Mouse (Mus musculus) stomach, postnatal 0 days (tissue): ENCODE measurements around the gene Tmbim1. TPM values are rescaled to one million over a fixed set of nuclear protein-coding genes. Genes with fewer than 3 reads are reported as not detected.

ENCODE experiments used
- ATAC-seq: fragments of 200-750 bp; cut with Nextera tagmentation; 2 replicates; pipeline ENCODE4 v1.8.0; 2017; ENCODE audit not compliant: low FRiP score, low TSS enrichment
- DNase-seq: peaks from one replicate; pipeline ENCODE4 v3.0.0-alpha.2; 2016; ENCODE audit warnings: low spot score
- H3K27ac ChIP-seq: fragments of 300-500 bp; sonication (generic); replicated peaks from 2 replicates; pipeline ENCODE4 v1.5.1; 2014; ENCODE audit warnings: mild to moderate bottlenecking, control low read depth
- H3K27me3 ChIP-seq: fragments of 300-500 bp; sonication (generic); 2 replicates; pipeline ENCODE4 v1.6.1; 2014; ENCODE audit warnings: low read length; ENCODE audit not compliant: control insufficient read depth, insufficient read depth
- H3K36me3 ChIP-seq: fragments of 300-500 bp; sonication (generic); 2 replicates; pipeline ENCODE4 v1.6.1; 2014; ENCODE audit warnings: low read length, mixed read lengths; ENCODE audit not compliant: control insufficient read depth, insufficient read depth
- H3K4me1 ChIP-seq: fragments of 300-500 bp; sonication (generic); replicated peaks from 2 replicates; pipeline ENCODE4 v1.6.1; 2014; ENCODE audit warnings: antibody characterized with exemption; ENCODE audit not compliant: control insufficient read depth, insufficient read depth
- H3K4me2 ChIP-seq: fragments of 300-500 bp; sonication (generic); replicated peaks from 2 replicates; pipeline ENCODE4 v1.6.1; 2014; ENCODE audit warnings: low read depth, mild to moderate bottlenecking, control low read depth, moderate library complexity
- H3K4me3 ChIP-seq: fragments of 300-500 bp; sonication (generic); 2 replicates; pipeline ENCODE4 v1.5.1; 2014; ENCODE audit warnings: low read depth, low read length, control low read depth
- H3K9ac ChIP-seq: fragments of 300-500 bp; sonication (generic); 2 replicates; pipeline ENCODE4 v1.6.1; 2014; ENCODE audit warnings: mild to moderate bottlenecking, low read length, control low read depth, mixed read lengths
- H3K9me3 ChIP-seq: fragments of 300-500 bp; sonication (generic); 2 replicates; pipeline ENCODE4 v1.6.1; 2016; ENCODE audit warnings: low read length; ENCODE audit not compliant: control insufficient read depth
- CTCF ChIP-seq: IDR thresholded peaks from 2 replicates; pipeline ENCODE4 v1.5.1; 2016; ENCODE audit warnings: antibody characterized with exemption, low read depth, mild to moderate bottlenecking, moderate library complexity
- EP300 ChIP-seq: optimal IDR thresholded peaks from 2 replicates; pipeline ENCODE3; 2016; ENCODE audit warnings: antibody characterized with exemption
- WGBS: fragments of 180-500 bp; shearing (Covaris S2); extraction: QIAGEN DNeasy Blood & Tissue Kit; methylation state at CpG from one replicate; pipeline ENCODE4 v1.1.7; 2014; 5-methylcytosine and 5-hydroxymethylcytosine counted together
- polyA plus RNA-seq: library from polyadenylated mRNA; unstranded; fragments of >200 nt; fragmentation: Nextera tagmentation; extraction: Ambion mirVana; gene quantifications from 2 replicates; pipeline ENCODE4 v1.2.1, GENCODE M21; 2015

The Tmbim1 gene
- polyA plus RNA-seq, 1 experiment from 2014 or later: 109 TPM

DNA sequence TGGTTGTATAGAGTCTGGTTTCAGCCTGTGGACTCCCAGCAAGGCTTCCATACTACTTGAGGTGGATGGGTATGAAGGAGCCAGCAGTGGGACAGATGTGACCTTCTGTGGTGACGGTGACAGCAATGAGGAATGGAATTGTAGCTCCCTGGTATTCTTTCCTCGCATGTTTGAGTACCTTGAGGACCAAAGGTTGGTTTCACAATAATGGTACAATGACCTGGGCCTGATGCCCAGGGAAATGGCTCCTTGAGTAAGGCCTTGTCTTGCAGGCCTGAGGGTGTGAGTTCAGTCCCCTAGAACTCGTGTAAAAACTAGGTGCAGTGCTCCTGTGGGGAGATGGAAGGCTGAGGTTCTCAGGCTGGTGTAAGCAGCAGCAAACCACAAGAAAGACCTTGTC lies 13.3 kb upstream of the Tmbim1 start:
- Histone ChIP-seq H3K27me3 (no peaks in the 10 kb centered on the region), H3K4me2 (no peak overlapping the region), H3K4me3 (no peak overlapping the region), H3K9me3 (no peaks in the 10 kb centered on the region), H3K4me1 (no peaks in the 10 kb centered on the region), H3K9ac (no peak overlapping the region), H3K27ac (no peak overlapping the region), H3K36me3 (no peaks in the 10 kb centered on the region)
- TF ChIP-seq CTCF (no peak), EP300 (no peak)
- 97% methylated on average over 3 of the region's 3 CpGs for WGBS
- ATAC-seq (no peak), DNase-seq (no peak)

DNA sequence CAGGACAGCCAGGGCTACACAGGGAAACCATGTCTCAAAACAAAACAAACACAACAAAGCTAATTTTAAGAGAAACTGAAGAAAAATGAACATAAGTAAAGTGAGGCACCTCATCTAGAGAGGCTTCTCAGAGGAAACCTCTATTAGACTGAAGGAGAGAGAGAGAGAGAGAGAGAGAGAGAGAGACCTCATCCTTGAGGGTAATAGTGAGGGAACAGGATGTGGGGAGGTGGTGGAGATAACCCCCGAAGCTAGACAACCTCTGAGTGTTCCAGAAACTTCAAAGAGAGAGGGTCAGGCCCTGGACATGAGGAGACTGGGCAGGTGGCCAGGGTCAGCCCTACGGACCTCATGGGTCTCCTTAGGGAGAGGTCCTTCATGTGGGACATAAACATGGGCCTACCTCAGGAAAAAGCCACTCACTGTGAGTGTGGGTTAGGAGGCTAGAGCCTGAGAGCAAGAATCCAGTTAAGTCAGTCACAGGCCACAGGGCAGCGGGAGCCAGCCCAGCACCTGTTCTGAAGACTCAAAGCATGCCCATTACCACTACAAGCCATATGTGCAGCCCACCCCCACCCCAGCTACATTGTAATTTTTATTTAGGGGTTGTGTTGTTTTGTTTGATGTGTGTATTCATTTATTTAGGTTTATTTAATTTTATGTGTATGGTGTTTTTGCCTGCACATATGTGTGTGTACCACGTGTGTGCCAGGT lies 10.8 kb upstream of the Tmbim1 start:
- Histone ChIP-seq H3K9me3 (no peaks in the 10 kb centered on the region), H3K9ac (no peak overlapping the region), H3K36me3 (no peaks in the 10 kb centered on the region), H3K27ac (no peak overlapping the region), H3K27me3 (no peaks in the 10 kb centered on the region), H3K4me1 (no peaks in the 10 kb centered on the region), H3K4me2 (no peak overlapping the region), H3K4me3 (no peak overlapping the region)
- no peak for ATAC-seq
- TF ChIP-seq EP300 (no peak), CTCF (no peak)
- no peak for DNase-seq
- WGBS: 72% methylated on average over 4 of the region's 4 CpGs

DNA sequence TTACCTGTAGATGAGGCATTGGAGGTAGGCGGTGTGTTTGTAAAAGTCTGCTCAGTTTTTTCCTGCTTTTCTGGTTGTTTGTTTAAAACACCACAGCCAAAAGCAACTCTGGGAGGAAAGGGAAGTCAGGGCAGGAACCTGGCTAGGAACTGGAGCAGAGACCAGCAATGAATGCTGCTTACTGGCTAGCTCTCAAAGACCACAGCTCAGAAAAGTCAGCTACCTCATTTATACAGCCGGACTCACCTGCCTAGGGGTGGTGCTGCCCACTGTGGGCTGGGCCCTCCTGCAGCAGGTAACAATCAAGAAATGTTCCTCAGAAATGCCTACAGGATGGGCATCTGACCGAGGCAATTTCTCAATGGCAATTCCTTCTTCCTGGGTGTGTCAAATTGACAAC lies 9.4 kb upstream of the Tmbim1 start:
- H3K36me3 ChIP-seq: no peaks in the 10 kb centered on the region
- TF ChIP-seq CTCF (no peak), EP300 (no peak)
- H3K4me1 ChIP-seq: peaks cover 3% of the 10 kb centered on the region
- DNase-seq: no peak
- no peak overlapping the region for H3K27ac ChIP-seq
- H3K27me3 ChIP-seq: no peaks in the 10 kb centered on the region
- no peak overlapping the region for H3K9ac ChIP-seq
- no peak for ATAC-seq
- no peak overlapping the region for H3K4me2 ChIP-seq
- WGBS: 82% methylated on average over 3 of the region's 3 CpGs
- H3K9me3 ChIP-seq: no peaks in the 10 kb centered on the region
- H3K4me3 ChIP-seq: no peak overlapping the region

DNA sequence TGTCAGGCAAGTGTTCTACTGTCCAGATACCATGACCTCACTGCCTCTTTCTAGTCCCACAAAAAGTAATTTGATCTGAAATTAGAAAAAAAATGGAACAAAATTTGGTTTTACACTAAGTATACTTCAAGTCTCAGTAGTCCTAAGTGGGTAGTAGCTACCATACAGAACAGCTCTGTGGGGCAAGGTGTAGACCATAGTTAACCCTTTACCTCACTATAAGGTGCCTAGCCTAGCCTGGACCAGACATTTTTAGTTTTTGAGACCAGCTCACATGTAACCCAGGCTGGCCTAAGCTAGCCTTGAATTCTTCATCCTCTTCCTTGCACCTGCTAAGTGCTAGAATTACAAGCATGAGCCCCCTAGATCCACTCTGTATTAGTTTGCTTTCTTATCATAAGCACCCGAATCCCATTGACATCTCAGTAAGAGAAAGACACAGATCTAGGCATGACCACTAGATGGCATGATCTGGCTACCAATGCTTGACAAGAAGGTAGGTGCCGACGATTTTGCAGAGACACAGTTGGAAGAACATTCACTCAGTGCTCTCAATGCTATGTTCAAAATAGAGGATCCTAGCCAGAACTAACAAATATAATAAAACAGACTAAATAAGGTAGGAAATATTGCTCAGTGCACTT lies 7.7 kb upstream of the Tmbim1 start:
- Histone ChIP-seq H3K27me3 (no peaks in the 10 kb centered on the region), H3K4me3 (no peak overlapping the region), H3K4me1 (peaks cover 4% of the 10 kb centered on the region), H3K9me3 (no peaks in the 10 kb centered on the region), H3K36me3 (no peaks in the 10 kb centered on the region), H3K9ac (no peak overlapping the region), H3K4me2 (no peak overlapping the region), H3K27ac (no peak overlapping the region)
- TF ChIP-seq CTCF: peak; percentile 97
- no peak for TF ChIP-seq EP300
- ATAC-seq (peak; percentile 28; the same call in 1 of the 2 replicates), DNase-seq (peak; percentile 58)
- WGBS: 3% methylated on average over 3 of the region's 3 CpGs

DNA sequence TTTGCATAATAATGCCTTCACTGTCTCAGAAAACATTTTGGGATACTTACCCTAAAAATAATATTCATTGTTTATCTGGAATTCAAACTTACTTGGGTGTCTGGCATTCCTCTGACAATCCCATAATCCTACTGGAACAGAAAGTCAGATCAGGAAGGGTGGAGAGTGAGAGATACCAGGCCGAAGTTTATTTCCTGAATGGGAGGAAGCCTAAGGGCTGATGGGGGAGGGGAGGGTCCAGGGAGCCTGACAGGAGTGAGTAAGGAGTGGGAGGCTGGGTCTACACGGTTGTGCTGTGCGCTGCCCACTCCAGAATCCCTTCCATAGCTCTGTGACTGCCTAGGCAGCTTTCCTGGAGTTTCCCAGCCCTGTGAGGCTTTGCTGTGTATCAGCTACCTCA lies 4.3 kb upstream of the Tmbim1 start:
- peak; percentile 40 for DNase-seq
- H3K4me2 ChIP-seq: no peak overlapping the region
- WGBS: 22% methylated on average over 3 of the region's 3 CpGs
- H3K4me1 ChIP-seq: peaks cover 4% of the 10 kb centered on the region
- H3K27me3 ChIP-seq: no peaks in the 10 kb centered on the region
- TF ChIP-seq EP300: no peak
- no peak for TF ChIP-seq CTCF
- no peak overlapping the region for H3K4me3 ChIP-seq
- ATAC-seq: no peak
- H3K9ac ChIP-seq: 0 out of 2 replicates have a peak overlapping the region, but pooled peaks have one; percentile 23
- H3K27ac ChIP-seq: peak overlapping the region; percentile 41; the same call in 1 of the 2 replicates
- no peaks in the 10 kb centered on the region for H3K36me3 ChIP-seq
- H3K9me3 ChIP-seq: no peaks in the 10 kb centered on the region
